Mouse (Mus musculus) embryo, embryonic 11 days (tissue): ENCODE data around the gene Faap20.

Experiments used
- DNase-seq: peaks from one replicate; pipeline ENCODE4 v3.0.0-alpha.2; 2015

Gene Faap20

GRCm38 (mm10) chr4:155249648-155250351 is at the start of gene Faap20:
Faap20 (plus strand) TSS chr4:155249802.
- peak; percentile 95 for DNase-seq

DNA sequence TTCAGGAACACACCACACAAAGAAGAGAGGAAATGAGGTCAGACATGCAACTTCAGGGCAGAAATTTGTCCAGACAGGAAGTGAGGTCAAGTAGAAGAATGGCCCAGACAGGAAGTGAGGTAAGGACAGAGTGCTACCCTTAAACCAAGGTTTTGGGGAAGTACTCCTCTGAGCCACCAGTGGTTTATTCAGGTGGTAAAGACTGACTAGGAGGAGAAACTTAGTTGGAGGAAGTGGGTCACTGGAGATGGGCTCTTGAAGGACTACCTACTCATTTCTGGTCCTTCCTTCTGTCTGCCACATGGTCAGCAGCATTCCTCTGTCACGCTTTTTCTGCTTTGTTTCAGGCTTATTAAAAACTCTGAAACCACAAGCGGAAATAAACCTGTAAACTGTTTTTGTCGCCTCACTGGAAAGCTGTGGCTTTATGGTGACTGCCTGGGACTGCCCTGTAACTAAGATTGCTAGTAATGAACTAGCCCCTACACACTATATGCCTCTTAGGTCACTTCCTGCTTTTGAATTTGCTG is 48.7 kb upstream of the Faap20 start:
- DNase-seq = no peak

GRCm38 (mm10) chr4:155201764-155202163 is 47.8 kb upstream of the Faap20 start:
- no peak for DNase-seq

DNA sequence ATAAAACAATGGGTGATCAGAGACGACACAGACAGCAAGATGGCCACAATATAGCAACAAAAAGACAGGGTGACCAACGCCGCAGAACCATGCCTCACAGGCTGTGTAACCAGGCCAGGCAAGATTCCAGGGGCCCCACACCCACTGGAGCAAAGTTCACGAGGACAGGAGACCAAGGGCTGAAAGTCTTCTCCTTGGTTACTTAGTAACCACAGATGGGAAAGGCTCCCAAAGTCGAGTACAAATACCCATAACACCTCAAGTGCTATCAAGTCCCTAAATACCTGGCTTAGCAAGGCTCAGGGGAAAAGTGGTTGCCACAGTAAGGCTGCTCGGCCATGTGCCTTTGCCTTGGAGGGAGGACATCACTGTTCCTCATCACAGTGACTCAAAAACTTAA is 43.7 kb upstream of the Faap20 start:
- no peak for DNase-seq

GRCm38 (mm10) chr4:155206498-155206897 is 43.1 kb upstream of the Faap20 start:
- no peak for DNase-seq

GRCm38 (mm10) chr4:155207841-155208240 is 41.8 kb upstream of the Faap20 start:
- DNase-seq = no peak

DNA sequence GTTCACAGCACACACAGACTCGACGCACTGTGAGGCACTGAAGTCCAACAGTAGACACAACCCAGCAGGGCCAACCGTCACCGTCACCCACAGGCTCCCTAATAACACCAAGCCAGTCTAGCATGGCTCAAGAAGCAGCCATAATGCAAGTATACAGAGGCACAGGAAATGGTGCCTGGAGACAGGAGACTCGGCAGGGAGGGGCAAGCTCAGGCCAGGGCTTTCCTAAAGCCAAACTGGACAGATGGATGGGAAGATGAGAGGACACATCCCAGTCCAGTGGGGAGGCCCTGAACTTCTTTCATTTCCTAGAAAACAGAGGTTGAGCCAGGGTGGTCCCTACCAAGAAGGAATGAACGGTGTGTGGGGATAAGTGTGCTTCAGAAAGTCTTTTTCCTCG is 41.0 kb upstream of the Faap20 start:
- DNase-seq = no peak

GRCm38 (mm10) chr4:155209079-155209478 is 40.5 kb upstream of the Faap20 start:
- no peak for DNase-seq

DNA sequence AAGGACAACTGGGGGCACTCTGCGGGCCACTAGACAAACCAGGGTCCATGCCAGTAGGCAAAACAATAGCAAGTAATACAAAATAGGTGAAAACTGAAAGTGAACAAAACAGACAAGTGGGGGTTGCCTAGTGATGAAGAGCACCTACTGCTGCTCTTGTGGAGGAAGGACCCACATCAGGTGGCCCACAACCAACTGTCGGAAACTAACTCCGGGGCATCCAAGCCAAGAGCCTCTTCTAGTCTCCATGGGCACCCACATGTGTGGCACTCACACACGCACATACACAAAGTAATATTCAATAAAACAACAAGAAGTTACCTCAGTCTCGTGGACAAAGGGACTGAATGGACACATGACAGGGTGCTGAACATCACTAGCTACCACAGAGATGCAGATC is 40.1 kb upstream of the Faap20 start:
- DNase-seq = no peak

DNA sequence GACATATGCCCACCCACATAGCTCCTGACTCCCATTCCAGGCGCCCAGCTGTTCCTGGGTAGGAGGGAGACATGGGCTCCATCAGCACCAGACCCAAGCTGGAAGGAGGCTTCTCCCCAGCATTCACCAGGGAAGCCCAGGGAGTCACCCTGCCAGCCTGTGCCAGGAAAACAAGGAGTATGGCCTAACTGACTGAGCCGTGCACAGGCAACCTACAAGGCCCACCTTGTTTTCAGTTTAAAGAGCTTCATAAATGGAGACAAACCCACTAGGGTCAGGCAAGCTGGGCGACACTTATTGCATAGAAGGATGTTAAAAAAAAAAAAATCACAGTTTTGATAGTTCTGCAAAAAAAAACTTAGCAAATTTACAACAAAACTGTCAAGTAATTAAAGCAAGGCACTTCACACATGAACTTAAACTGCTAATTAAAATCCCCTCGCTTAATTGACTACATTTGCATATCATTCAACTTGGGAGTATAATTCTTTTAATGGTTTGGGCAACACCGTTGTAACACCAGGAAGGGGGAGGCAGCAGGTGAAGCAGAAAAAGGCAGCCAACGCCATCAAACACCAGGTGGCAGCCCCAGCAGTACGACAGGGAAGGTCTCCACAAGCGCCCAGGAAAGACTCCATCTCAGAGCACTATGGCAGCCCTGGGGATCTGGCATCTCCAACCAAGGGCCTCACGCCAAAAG is 36.4 kb upstream of the Faap20 start:
- DNase-seq = no peak

- DNase-seq = no peak
Measured at GRCm38 (mm10) chr4:155213752-155214054, 35.9 kb upstream of the Faap20 start.

- DNase-seq = no peak
Measured at GRCm38 (mm10) chr4:155214188-155214587, 35.4 kb upstream of the Faap20 start.

DNA sequence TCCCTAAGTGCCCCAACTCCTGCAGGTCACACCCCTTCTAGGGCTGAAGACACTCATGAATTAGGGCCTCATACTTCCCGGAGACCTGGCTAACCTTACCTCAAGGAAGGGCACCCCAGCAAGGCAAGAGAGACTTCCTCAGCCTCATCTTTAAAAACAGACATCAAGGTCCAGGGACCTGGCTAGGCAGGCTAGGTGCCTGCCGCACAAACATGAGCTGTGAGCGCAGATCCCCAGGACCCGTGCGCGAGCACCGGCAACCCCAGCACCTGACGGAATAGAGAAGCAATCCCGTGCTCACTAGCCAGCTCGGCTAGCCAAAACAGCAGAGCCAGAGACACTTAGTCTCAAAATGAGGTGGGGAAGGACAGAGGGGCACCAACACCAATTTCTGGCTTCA is 34.8 kb upstream of the Faap20 start:
- DNase-seq = no peak

DNA sequence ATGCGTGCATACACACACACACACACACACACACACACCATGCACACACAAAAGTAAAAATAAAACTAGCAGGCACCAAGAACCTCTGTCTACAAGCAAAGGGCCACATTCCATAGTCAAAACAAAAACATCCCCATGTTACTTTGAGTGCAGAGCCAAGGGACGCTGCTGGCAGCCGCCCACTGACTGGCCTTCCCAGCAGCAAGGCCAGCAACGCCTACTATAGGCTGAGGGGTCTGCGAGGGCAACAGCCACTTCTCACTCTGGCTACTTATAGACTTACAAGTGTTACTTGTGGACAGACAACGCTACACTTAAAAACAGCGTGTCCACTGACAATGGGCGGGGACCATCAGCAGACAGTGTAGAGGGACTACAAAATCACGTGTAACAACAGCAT is 34.4 kb upstream of the Faap20 start:
- no peak for DNase-seq

DNA sequence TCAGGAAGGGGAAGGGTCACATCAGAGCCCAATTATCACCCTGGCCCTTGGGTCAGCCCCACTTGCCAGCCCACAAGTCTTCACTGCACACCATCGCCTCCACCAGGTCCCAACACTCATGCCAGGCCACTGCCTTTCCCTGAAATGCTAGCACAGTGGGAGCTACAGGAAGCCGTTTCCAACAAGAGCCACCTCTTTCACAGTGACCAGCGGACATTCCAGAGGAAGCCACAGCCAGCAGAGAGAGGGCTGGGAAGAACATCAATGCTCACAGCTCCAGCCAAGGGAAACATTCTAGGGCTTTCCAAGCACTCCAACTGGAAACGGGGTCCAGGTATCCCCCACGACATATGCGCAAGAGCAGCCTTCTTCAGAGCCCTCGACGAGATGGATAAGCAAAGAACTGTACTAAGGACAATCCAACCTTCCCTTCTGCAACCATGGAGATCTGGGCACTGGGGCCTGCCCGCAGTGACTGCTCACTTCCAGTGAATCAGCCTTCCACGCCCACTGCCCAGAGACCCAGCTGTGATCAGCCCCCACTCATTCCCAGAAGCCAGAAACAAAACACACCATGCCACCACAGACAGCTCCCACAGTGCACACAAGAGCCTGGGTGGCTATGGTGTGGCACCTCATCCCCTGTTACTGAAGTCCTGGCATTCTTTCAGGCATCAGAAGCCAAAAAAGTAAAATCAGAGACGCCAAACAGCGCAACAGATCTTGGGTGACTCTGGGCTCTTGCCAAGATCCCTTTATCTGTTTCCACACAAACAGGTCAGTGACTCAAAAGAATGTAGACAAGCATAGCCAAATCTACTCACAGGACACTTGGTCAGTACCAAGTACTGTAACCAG is 33.6 kb upstream of the Faap20 start:
- no peak for DNase-seq

- peak; percentile 48 for DNase-seq
Measured at GRCm38 (mm10) chr4:155217241-155218103, 32.1 kb upstream of the Faap20 start.

DNA sequence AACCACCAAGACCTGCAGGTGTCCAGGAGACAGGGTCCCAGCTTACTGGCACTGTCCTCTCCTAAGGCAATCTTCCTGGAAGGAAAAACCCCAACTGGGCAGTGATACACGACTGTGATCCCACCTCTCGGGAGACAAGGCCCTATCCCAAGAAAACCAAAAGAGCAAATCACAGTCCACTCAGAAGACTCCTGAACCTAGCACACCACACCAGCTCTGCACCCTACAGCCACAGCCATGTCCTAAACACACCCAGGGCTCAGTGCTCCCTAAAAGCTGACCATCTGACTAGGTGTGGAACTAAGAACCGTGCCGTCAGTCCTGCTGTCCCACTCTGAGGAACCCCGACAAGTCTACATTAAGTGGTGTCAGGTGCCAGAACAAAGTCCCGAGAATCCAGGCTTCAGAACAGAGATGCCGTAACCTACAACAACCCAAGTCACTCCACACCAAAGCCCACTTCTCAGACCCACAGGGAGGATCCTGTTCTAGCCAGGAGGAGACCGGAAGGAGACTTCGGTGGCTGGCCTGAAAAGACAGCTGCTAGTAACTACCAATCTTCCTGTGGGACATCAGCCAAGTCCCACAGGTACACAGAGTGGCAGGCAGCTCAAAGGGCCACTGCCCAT is 31.4 kb upstream of the Faap20 start:
- DNase-seq = no peak

DNA sequence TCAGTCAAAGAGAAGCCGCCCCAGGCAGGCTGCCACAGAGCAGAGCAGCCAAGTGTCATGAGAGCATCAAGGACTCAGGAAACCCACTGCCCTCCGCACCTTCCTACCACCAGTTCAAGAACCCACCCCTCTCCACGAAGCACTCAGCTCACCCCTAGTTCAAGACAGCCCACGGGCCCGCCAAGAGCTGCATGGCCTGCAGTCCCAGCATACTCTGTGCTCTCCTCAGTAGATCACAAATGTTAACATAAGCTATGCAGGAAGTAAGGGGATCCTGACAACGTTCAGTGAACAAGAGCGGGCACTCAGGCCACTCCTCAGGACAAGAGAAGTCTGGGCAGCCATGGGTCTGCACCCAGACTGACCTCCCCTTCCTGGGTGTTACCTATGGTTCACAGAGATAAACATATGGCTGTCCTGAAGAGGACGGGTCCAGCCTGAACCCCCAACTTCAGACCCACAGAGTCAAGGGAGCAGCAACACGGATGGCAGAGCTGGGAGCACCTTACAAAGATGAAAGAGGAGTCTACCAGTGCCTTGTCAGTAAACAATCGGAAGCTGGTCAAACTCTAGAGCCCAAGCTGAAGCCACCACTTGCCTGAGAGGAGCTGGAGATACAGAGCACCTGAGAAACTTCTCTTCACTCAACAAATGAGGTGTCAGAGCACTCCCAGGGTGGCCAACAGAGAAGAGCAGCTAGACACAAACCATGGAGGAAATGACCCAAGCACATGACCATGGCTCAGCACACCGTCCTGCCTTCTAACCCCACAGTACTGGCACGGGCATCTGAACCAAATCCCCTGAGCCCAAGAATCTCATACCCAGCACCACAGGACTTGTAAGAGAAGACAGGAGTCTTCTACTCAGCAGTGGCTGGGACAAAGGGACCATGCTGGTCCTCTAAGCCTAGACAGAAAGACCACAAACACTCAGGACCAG is 30.1 kb upstream of the Faap20 start:
- DNase-seq = no peak

DNA sequence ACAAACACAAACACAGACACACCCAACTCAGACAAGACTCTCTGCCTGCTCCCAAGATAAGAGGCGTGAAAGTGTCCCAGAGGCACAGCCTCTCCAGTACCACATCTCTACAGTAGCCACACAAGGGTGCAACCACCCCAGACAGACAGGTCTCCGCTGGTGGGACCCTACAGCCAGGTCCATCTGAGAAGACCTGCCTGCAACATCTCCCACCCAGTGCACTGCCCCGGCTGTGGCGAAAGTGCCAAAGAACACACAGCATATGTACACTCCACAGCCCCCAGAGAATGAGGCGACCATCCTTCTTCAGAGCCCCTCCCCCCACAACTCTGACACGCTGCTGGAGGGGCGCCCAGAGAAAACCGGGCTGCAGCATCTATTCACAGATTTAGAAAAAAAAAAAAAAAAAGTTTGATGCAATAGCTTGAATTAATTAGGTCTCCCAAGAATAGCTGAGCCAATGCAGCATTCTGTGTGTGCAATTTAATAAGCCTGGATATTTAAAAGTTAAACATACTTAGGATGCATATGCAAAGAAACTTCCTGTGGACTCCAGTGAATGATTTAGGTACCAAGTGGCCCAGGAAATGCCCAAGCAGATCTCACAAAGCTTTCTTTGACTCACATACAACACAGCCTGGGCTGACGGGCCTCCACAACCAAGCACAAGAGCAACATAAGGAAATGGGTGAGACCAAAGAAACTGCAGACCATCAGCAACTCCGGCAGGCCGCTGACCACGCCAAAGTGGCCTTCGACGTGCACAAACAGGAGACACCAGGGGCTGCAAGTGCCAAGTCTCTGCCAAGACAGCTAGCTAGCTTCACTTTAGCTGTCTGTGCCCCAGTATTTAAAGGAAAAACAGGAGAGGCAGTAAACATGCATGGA is 29.1 kb upstream of the Faap20 start:
- peak; percentile 47 for DNase-seq

- DNase-seq = no peak
Measured at GRCm38 (mm10) chr4:155221106-155221505, 28.5 kb upstream of the Faap20 start.
